Mouse (Mus musculus) T-helper 2 cell (primary cell): ENCODE data around the gene Kiss1r.

Source experiments
- in situ Hi-C: fragments of 300-600 bp; cut with MboI, MseI; formaldehyde crosslinking; loops from one replicate; pipeline ENCODE4 v1.15.1; 2025; ENCODE audit warnings: high pct_unique_total_duplicates

Gene Kiss1r

DNA sequence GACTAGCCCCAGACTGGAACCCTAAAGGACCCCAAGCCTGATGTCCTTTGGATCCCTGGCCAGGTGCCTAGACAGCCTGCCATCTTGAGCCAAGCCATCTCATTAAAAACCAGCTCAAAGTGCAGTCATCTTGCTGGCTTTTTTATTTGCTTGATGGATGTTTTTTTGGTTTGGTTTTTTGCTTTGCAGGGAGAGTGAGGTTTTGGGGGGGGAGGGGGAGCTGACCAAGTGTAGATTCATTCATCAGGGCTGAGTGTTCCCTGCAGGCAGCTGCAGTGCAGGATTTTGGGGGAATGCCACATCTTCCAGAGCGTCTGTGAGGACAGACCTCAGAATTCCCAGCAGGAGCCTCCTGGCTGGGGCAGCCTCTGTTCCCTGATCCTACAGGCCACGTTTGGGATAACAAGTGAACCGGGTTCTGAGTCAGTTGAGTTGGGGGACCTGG lies 52.4 kb downstream of the Kiss1r start:
- in situ Hi-C loops = loop anchor here (5.0 kb wide), 1 partner anchor 688 kb away; the partner anchor contains the start of gene Btbd2

DNA sequence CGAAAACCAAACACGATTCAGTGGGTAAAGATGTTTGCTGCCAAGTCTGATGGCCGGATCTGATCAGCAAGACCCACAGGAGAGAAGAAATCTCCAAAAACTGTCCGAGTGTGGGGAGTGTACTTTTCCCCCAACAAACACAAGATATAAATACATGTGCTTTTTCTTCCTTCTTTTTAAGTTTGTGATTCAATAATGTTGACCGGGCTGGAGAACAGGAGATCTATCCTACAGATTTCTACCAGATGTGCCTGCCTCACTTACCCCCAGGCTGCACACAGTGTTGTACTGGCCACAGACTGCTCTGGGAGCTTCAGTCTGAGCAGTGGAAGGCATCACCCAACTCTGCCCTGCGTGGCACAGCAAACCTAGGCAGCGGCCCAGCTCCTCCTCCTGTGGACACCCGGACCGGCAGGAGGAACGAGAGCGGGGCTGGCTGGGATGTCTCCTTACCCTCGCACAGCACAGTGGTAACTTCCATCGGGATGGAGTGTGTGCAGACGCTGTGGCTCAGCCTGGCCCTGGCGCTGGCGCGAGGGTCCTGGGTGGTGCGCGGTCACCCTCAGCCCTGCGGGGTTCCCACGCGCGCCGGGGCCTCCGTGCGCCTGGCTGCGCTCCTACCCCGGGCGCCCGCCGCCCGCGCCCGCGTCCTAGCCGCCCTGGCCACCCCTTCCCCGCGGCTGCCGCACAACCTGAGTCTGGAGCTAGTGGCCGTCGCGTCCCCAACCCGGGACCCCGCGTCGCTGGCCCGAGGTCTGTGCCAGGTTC lies 53.8 kb downstream of the Kiss1r start, which contains the start of gene Grin3b:
Gene Grin3b, plus strand, starts transcription at position 301 of the 768 bp plus-strand sequence.
- in situ Hi-C loops = no loop called here

DNA sequence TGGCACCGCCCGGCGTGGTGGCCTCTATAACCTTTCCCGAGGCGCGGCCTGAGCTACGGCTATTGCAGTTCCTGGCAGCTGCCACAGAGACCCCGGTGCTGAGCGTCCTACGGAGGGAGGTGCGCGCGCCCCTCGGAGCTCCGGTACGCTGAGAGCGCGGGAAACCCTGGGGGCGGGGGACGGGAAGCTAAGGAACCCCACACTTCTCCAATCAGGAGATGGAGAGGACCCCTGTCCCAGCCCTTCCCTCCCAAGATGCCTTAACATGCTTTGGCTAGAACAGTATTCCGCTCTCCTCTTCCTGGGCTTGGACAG lies 54.4 kb downstream of the Kiss1r start:
- in situ Hi-C loops = no loop called here
